Mouse (Mus musculus): ENCODE results near the gene Bmp6.

Bmp6 gene

GRCm38 (mm10) chr13:38344713-38345430 lies at the start of gene Bmp6:
Gene Bmp6 (plus strand): TSS chr13:38345107.
- DNase-seq (ENCODE audit: low spot score): no peak

GRCm38 (mm10) chr13:38296166-38296565 lies 48.7 kb upstream of the Bmp6 start:
- DNase-seq (ENCODE audit: low spot score): no peak

GRCm38 (mm10) chr13:38296601-38297000 lies 48.3 kb upstream of the Bmp6 start:
- no peak for DNase-seq (ENCODE audit: low spot score)

GRCm38 (mm10) chr13:38311125-38311524 lies 33.8 kb upstream of the Bmp6 start:
- no peak for DNase-seq (ENCODE audit: low spot score)

GRCm38 (mm10) chr13:38312357-38313040 lies 32.4 kb upstream of the Bmp6 start:
- no peak for DNase-seq (ENCODE audit: low spot score)

- DNase-seq (ENCODE audit: low spot score): no peak
These were observed 30.3 kb upstream of the Bmp6 start for GRCm38 (mm10) chr13:38314590-38314989.

- DNase-seq (ENCODE audit: low spot score): no peak
These were observed 26.5 kb upstream of the Bmp6 start for GRCm38 (mm10) chr13:38318418-38318817.

- DNase-seq (ENCODE audit: low spot score): no peak
These were observed 24.6 kb upstream of the Bmp6 start for GRCm38 (mm10) chr13:38320354-38320753.

GRCm38 (mm10) chr13:38324452-38324851 lies 20.5 kb upstream of the Bmp6 start:
- no peak for DNase-seq (ENCODE audit: low spot score)

- no peak for DNase-seq (ENCODE audit: low spot score)
These were observed 17.5 kb upstream of the Bmp6 start for GRCm38 (mm10) chr13:38327377-38327776.

GRCm38 (mm10) chr13:38333496-38333895 lies 11.4 kb upstream of the Bmp6 start:
- no peak for DNase-seq (ENCODE audit: low spot score)

- no peak for DNase-seq (ENCODE audit: low spot score)
These were observed 2.3 kb upstream of the Bmp6 start for GRCm38 (mm10) chr13:38342598-38342997.

GRCm38 (mm10) chr13:38343202-38343601 lies 1.7 kb upstream of the Bmp6 start:
- DNase-seq (ENCODE audit: low spot score): no peak

GRCm38 (mm10) chr13:38345431-38345820 lies 519 bp downstream of the Bmp6 start:
- no peak for DNase-seq (ENCODE audit: low spot score)

GRCm38 (mm10) chr13:38346096-38346915 lies 1.4 kb downstream of the Bmp6 start:
- DNase-seq (ENCODE audit: low spot score): no peak

GRCm38 (mm10) chr13:38347021-38347774 lies 2.3 kb downstream of the Bmp6 start:
- DNase-seq (ENCODE audit: low spot score): no peak

- DNase-seq (ENCODE audit: low spot score): no peak
These were observed 2.8 kb downstream of the Bmp6 start for GRCm38 (mm10) chr13:38347775-38348135.

- DNase-seq (ENCODE audit: low spot score): no peak
These were observed 4.1 kb downstream of the Bmp6 start for GRCm38 (mm10) chr13:38349046-38349445.

- no peak for DNase-seq (ENCODE audit: low spot score)
These were observed 4.9 kb downstream of the Bmp6 start for GRCm38 (mm10) chr13:38349818-38350217.

- DNase-seq (ENCODE audit: low spot score): no peak
These were observed 7.1 kb downstream of the Bmp6 start for GRCm38 (mm10) chr13:38351996-38352395.

GRCm38 (mm10) chr13:38352986-38353385 lies 8.1 kb downstream of the Bmp6 start:
- DNase-seq (ENCODE audit: low spot score): no peak
